Mouse (Mus musculus): Measurements from ENCODE around the gene Atg9a. TPM values are rescaled to one million over a fixed set of nuclear protein-coding genes. Genes with fewer than 3 reads are reported as not detected.
A peak's percentile ranks its signal among the peaks of the same experiment; 100 is the strongest.

Atg9a gene
- polyA plus RNA-seq, 1 experiment from 2014 or later: 29.9 TPM

- H3K4me2 ChIP-seq: no peak overlapping the region
- H3K27ac ChIP-seq: no peak overlapping the region
- H3K36me3 ChIP-seq (replicated peaks): peaks cover 49% of the 10 kb centered on the region
- H3K4me1 ChIP-seq: peaks cover 12% of the 10 kb centered on the region
- no peak for ATAC-seq (ENCODE audit: low FRiP score)
- H3K9ac ChIP-seq: no peak overlapping the region
- H3K9me3 ChIP-seq: no peaks in the 10 kb centered on the region
- H3K4me3 ChIP-seq (replicated peaks): no peak overlapping the region
- 93% methylated on average over 4 of the region's 4 CpGs for WGBS
- no peaks in the 10 kb centered on the region for H3K27me3 ChIP-seq
Observed at GRCm38 (mm10) chr1:75148727-75149126, 43.3 kb downstream of the Atg9a start.

- ATAC-seq (ENCODE audit: low FRiP score): no peak
- peaks cover 49% of the 10 kb centered on the region for H3K36me3 ChIP-seq (replicated peaks)
- no peak overlapping the region for H3K4me3 ChIP-seq (replicated peaks)
- no peak overlapping the region for H3K9ac ChIP-seq
- no peak overlapping the region for H3K4me2 ChIP-seq
- 84% methylated on average over 7 of the region's 7 CpGs for WGBS
- H3K27me3 ChIP-seq: no peaks in the 10 kb centered on the region
- H3K4me1 ChIP-seq: peaks cover 17% of the 10 kb centered on the region
- H3K27ac ChIP-seq: no peak overlapping the region
- no peaks in the 10 kb centered on the region for H3K9me3 ChIP-seq
Observed at GRCm38 (mm10) chr1:75147411-75148135, 44.4 kb downstream of the Atg9a start.

DNA sequence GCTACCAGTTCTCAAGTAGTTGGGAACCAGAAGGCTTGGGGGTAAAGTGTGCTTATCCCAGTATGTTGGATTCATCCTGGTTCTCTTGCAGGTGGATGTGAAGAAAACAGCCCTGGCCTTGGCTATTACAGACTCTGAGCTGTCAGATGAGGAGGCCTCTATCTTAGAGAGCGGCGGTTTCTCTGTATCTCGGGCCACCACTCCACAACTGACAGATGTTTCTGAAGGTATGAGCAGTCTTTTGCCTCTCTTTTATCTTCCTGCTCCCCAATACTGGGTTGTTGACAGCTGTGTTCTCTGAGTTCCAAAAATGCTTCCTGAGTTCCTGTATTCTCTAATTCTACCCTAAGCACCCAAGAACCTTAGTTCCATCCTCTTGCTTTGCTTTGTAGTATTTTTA is 46.4 kb downstream of the Atg9a start:
- Histone ChIP-seq H3K4me3 (replicated peaks) (no peak overlapping the region), H3K36me3 (replicated peaks) (peaks cover 49% of the 10 kb centered on the region), H3K27ac (no peak overlapping the region), H3K4me1 (peaks cover 25% of the 10 kb centered on the region), H3K4me2 (no peak overlapping the region), H3K27me3 (no peaks in the 10 kb centered on the region), H3K9me3 (no peaks in the 10 kb centered on the region), H3K9ac (no peak overlapping the region)
- 98% methylated on average over 3 of the region's 3 CpGs for WGBS
- ATAC-seq (ENCODE audit: low FRiP score): no peak

DNA sequence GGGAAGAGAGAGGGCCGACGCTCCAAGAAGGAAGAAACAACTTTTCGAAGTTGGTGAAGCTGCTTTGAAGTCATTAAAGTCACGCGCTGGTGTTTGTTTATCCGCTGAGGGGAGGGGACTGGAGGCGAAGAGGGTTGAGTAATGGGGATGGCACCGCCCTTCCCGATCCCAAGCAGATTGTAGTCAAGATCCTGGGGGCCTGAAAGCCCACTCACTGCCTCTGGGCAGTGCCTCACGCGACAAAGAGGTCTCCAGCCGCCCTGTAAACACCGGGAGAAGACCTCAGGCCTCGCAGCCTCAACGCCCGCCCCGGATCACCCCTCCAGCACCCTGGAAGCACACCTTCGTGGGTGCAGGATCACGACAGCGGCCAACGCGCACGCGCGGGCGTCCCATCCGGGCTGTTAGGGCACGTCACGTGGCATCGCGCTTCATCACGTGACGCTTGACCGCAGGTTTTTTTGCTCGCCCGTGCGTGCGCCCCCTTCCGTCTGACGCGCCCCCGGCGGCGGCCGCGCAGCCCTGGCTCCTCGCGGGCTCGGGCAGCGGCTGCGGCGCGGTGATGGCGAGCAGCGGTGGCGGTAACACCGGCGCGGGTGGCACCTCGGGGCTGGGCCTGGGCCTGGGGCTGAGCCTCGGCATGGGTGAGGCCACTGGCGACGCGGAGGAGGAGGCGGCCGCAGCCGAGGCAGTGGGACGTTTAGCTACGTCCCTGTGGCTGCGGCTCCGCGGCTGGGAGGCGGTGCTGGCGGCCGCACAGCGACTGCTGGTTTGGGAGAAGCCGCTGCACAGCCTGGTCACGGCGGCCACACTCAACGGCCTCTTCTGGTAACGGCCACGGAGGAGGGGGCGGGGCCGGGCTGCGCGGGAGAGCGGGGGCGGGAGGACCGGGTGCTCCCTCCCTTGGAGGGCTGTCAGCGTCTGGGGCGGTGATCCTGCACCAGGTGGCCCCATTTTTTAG is 49.4 kb downstream of the Atg9a start, which contains the start of the genes Cnppd1 and Retreg2:
Gene Cnppd1, minus strand, starts transcription at position 411 of the 961 bp plus-strand sequence.
Gene Retreg2, plus strand, starts transcription at position 478 of the 961 bp plus-strand sequence.
- Histone ChIP-seq H3K4me3 (replicated peaks) (peak within 1 kb of the TSS; percentile 87), H3K4me1 (peaks cover 34% of the 10 kb centered on the region), H3K27ac (peak within 1 kb of the TSS; percentile 98), H3K36me3 (replicated peaks) (peaks cover 49% of the 10 kb centered on the region), H3K27me3 (no peaks in the 10 kb centered on the region), H3K4me2 (peak within 1 kb of the TSS; percentile 95), H3K9me3 (no peaks in the 10 kb centered on the region), H3K9ac (peak within 1 kb of the TSS; percentile 93)
- WGBS: under 1% methylated on average over 90 of the region's 91 CpGs
- ATAC-seq (ENCODE audit: low FRiP score): peak; percentile 94

DNA sequence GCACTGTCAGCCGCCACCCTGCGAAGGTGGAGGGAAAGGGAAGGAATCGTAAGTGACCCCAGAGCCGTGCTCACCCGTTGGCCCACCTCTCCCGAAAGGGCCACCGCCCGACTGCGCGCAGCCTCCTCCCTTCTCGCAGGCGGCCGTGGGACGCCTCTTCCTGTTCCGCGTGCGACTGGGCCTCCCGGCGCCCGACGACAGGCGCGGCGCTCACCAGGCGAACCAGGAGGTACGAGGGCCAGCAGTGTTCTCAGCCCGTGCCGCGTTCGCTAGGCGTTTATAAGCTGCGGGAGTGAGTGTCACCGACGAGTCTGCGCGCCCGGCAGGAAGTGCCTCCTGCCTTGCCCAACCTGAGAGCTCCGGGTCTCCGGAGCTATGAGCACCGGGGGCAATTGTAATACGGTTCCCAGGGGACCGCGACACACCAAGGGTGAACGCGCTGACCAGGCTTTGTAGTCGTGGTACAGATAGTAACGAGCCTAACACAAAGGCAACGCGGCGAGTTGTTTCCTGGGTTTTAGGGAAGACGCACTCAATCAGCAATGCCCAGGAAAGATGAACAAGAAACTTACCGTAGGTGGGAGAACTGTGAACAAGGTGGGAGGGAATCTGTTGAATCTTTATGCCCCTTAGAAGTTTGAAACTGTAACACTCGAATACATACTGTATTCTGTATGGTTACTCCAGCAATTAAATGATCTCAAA is 50.4 kb downstream of the Atg9a start:
- Histone ChIP-seq H3K9me3 (no peaks in the 10 kb centered on the region), H3K4me3 (replicated peaks) (peak overlapping the region; percentile 87), H3K36me3 (replicated peaks) (peaks cover 49% of the 10 kb centered on the region), H3K4me2 (peak overlapping the region; percentile 95), H3K4me1 (peaks cover 34% of the 10 kb centered on the region), H3K27ac (peak overlapping the region; percentile 98; the same call in 1 of the 2 replicates), H3K27me3 (no peaks in the 10 kb centered on the region), H3K9ac (peak overlapping the region; percentile 93)
- peak; percentile 35 for ATAC-seq (ENCODE audit: low FRiP score)
- WGBS: under 1% methylated on average over 53 of the region's 53 CpGs

DNA sequence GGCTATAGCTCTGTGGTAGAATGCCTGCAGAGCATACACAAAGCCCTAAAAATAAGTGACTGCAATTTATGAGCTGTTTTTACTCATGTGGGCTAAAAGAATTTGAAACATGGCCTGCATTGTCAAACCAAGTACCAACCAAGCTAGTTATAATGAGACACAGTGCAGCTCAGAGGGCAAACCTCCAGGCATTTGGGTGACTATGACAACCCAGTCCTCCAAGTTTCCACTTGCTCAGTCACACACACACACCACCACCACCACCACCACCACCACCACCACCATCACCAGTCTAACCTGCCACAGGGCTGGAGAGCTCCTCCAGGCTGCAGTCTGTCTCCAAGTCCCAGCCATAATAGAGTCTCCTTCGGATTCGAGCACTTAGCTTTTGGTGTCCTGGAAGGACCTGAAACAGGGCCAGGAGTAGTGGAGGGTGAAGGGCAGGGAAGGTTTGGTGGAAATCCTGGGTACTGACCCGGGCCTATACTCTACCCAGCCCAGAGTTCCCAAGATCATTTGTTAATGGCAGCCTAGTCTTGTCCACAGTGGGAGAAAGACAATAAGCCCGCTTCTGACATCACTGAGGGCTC is 51.3 kb downstream of the Atg9a start:
- no peaks in the 10 kb centered on the region for H3K9me3 ChIP-seq
- WGBS: 64% methylated on average over 4 of the region's 4 CpGs

GRCm38 (mm10) chr1:75138448-75138847 is 53.5 kb downstream of the Atg9a start:
- Histone ChIP-seq H3K27ac (no peak overlapping the region), H3K4me2 (no peak overlapping the region), H3K9ac (no peak overlapping the region), H3K36me3 (replicated peaks) (peaks cover 40% of the 10 kb centered on the region), H3K4me3 (replicated peaks) (no peak overlapping the region), H3K27me3 (0 out of 2 replicates have a peak, but pooled peaks cover 3% of the 10 kb centered on the region), H3K9me3 (no peaks in the 10 kb centered on the region), H3K4me1 (peaks cover 19% of the 10 kb centered on the region)
- WGBS: 96% methylated on average over 2 of the region's 2 CpGs
- ATAC-seq (ENCODE audit: low FRiP score): no peak

More for the DNA sequence above, 51.3 kb downstream of the Atg9a start:
- peak overlapping the region; percentile 87 for H3K4me3 ChIP-seq (replicated peaks)
- H3K36me3 ChIP-seq (replicated peaks): peaks cover 49% of the 10 kb centered on the region
- no peaks in the 10 kb centered on the region for H3K27me3 ChIP-seq
- peak overlapping the region; percentile 95 for H3K4me2 ChIP-seq
- no peak for ATAC-seq (ENCODE audit: low FRiP score)
- no peak overlapping the region for H3K27ac ChIP-seq
- peaks cover 34% of the 10 kb centered on the region for H3K4me1 ChIP-seq
- peak overlapping the region; percentile 93 for H3K9ac ChIP-seq

DNA sequence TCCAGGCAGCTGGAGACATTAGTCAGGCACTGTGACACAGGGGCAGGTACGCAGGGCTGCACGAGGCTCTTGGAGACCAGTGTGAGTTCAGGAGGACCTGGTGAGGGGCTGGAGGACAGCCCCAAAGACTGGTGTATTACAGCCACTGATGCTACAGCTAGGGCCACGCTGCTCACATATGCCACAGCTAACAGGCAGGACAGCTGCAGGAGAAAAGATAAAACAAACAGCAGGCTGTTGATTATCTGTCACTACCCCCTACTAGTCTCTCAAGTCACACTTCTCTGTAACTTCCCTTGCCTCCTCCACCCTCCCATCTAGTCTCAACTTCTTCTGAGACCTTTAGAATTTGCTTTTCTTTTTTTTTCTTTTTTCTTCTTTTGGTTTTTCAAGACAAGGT is 55.3 kb downstream of the Atg9a start:
- Histone ChIP-seq H3K4me3 (replicated peaks) (no peak overlapping the region), H3K27me3 (peaks cover 8% of the 10 kb centered on the region; the same call in 1 of the 2 replicates), H3K27ac (no peak overlapping the region), H3K36me3 (replicated peaks) (peaks cover 40% of the 10 kb centered on the region), H3K9ac (no peak overlapping the region), H3K9me3 (no peaks in the 10 kb centered on the region), H3K4me1 (peaks cover 17% of the 10 kb centered on the region), H3K4me2 (no peak overlapping the region)
- WGBS: 90% methylated on average over 3 of the region's 3 CpGs
- no peak for ATAC-seq (ENCODE audit: low FRiP score)

GRCm38 (mm10) chr1:75136293-75136692 is 55.7 kb downstream of the Atg9a start:
- Histone ChIP-seq H3K4me3 (replicated peaks) (no peak overlapping the region), H3K9ac (no peak overlapping the region), H3K9me3 (no peaks in the 10 kb centered on the region), H3K27me3 (peaks cover 8% of the 10 kb centered on the region; the same call in 1 of the 2 replicates), H3K4me1 (peaks cover 16% of the 10 kb centered on the region), H3K36me3 (replicated peaks) (peaks cover 40% of the 10 kb centered on the region), H3K4me2 (no peak overlapping the region), H3K27ac (no peak overlapping the region)
- 91% methylated on average over 6 of the region's 6 CpGs for WGBS
- no peak for ATAC-seq (ENCODE audit: low FRiP score)

GRCm38 (mm10) chr1:75133421-75134207 is 58.4 kb downstream of the Atg9a start, which contains the start of gene Slc23a3:
Gene Slc23a3 (minus strand): TSS chr1:75133890.
- peaks cover 12% of the 10 kb centered on the region; the same call in 1 of the 2 replicates for H3K27me3 ChIP-seq

More at GRCm38 (mm10) chr1:75133421-75134207, 58.4 kb downstream of the Atg9a start, which contains the start of gene Slc23a3:
- ATAC-seq (ENCODE audit: low FRiP score): no peak
- Histone ChIP-seq H3K9ac (no peak within 1 kb of the TSS), H3K4me1 (no peaks in the 10 kb centered on the region), H3K9me3 (no peaks in the 10 kb centered on the region), H3K36me3 (replicated peaks) (peaks cover 30% of the 10 kb centered on the region), H3K27ac (no peak within 1 kb of the TSS), H3K4me2 (no peak within 1 kb of the TSS), H3K4me3 (replicated peaks) (no peak within 1 kb of the TSS)
- WGBS: 69% methylated on average over 12 of the region's 12 CpGs
